Mouse (Mus musculus) frontal cortex, adult (tissue): Measurements from ENCODE around the gene Tmem108.

ENCODE experiments used
- ATAC-seq: cut with Nextera tagmentation; 2 replicates; pipeline ENCODE4 v1.9.2; 2017; ENCODE audit warnings: mild to moderate bottlenecking, moderate library complexity, mixed read lengths; ENCODE audit not compliant: low TSS enrichment

Gene Tmem108

DNA sequence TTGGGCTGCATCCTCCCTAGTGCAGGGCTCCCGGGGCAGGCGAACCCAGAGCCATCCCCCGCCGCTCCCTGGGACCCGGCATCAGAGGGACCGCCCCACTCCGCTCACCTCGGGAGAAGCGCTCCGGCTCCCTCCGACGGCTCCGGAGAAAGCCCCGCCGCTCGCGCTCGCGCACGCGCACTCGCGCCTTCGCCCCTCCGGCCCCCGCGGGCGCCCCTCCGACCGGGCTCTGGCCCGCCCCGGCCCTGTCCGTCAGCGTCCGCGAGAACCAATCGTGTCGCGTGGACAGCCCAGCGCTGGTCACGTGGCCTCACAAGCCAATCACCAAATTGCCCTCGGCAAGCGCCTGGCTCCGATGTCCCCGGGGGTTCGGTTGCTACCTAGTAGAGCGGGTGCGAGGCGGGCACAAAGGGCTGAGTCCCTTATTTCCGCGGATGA lies at the start of gene Tmem108:
Gene Tmem108 (minus strand): TSS at position 191 of the 438 bp plus-strand sequence.
- ATAC-seq: peak; percentile 91

DNA sequence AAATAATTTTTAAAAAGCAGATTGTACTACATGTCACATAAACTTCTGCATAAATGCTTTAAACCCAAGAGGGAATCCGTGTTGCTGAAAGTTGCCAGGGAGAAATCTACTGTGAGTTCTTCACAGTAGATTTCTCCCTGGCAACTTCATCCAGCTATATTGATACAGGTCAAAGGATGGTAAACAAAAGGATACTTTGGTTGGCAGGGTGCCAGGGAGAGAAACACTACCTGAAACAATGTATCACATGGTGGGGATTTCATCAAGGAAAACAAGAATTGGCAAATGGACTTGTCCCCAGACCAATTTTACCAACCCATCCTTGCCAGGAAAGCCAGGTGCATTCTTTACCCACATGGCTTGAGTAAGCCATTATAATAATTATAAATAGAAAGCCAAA lies 27.4 kb upstream of the Tmem108 start:
- ATAC-seq: no peak

DNA sequence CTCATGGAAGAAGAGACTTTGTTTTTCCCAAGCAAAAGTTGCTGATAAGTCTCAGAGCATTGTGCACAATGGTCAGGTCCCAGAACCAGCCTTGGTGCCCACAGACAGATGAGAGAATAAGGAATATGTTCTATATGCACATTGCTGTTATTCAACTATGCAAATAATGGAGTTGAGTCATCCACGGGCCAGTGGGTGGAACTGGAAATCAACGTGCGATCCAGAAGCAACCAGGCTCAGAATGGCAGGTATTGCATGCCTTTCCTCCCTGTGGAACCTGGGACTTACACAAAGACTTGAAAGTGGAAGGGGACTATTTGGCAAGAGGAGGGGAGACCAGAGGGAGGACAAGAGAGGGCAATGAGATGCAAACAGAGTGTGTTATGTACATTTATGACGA lies 22.5 kb upstream of the Tmem108 start:
- peak; percentile 88 for ATAC-seq

DNA sequence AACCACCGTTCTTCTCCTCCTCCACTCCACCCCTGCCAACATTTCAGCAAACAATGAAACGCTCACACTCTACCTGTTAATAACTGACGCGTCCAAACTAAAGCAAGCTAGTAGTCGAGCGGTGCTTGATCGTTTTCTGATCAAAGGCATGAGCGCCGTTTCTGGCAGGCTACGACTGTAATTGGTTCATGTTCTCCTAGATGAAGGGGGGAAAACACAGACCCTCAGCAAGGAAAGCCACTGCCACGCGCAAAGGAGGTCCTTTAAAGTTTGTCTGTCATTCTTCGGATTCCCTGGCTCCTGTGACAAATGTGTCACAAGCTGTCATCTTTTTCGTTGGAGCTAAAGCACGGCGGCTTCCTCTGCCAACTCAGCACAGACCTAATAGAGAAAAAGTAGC lies 21.6 kb upstream of the Tmem108 start:
- ATAC-seq: no peak

DNA sequence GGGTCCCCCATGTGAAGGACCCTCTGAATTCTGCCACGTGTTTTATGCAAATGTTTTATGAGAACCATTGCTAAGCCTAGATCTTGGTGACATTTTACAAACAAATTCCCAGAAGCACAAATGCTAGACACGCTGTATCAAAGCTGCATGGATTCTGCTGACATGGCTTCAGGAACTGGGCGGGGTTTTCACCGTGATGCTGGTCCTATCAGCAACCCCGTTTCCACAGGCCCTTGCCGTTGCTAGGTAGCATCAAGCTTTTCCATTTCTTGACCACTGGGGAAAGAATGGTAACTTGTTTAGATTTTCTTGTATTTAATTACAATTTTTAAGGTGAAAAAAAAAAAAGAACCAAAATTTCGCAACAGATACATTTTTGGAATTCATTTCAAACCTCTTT lies 20.7 kb upstream of the Tmem108 start:
- ATAC-seq: no peak

DNA sequence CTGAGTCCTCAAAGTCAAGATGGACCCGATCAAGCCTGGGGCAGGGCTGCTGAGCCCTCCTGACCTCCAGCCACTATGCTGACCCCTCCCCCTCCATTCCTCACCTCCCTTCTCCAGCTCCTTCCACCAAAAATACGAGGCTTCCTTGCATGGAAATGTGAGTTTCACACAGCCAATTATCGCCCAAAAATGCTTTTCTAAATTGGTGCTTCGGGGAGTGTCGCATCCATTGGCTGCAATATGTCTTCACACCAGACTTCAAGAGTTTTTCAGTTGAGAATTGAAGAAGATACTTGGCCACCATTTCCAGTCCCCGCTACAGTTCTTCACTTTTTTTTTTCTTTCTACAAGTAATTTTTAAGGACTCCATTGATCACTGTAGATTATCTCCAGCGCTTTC lies 19.8 kb upstream of the Tmem108 start:
- ATAC-seq: 0 out of 2 replicates have a peak, but pooled peaks have one; percentile 26

DNA sequence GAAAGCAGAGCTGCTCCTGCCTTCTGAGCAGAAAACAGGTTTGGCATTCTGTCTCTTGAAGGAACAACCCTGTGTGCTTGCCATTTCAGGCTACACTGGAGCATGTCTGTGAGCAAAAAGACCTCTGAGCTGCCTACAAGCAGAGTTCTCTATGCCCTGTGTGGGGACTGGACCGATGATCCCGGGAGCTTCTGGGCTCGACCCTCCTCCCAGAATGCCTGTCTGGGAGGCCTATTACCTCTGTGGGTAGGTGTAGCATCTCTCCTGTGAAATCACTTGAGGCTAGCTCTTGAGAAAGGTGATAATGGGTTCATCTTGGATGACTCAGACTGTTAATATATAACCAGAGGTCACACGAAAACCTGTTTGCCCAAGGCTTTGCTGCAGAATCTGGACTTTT lies 19.0 kb upstream of the Tmem108 start:
- ATAC-seq: no peak

DNA sequence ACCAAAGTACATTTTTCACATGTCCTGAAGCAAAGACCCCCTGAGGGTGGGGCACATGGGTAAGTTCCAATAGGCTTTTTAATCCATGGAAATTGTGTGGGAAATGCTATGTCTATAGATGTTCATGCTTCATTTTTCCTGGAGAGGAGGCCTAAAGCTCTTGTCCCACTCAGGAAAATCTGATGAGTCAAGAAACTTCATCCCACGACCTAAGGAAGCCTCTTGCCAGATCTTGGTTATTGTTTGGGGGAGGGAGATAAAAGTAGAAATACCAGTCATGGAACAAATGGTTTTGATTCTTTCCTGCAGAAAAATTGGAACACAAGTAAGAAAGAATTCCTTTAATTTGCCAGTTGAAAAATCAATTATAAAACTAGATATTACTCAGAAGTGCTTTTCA lies 16.5 kb upstream of the Tmem108 start:
- ATAC-seq: peak; percentile 66

DNA sequence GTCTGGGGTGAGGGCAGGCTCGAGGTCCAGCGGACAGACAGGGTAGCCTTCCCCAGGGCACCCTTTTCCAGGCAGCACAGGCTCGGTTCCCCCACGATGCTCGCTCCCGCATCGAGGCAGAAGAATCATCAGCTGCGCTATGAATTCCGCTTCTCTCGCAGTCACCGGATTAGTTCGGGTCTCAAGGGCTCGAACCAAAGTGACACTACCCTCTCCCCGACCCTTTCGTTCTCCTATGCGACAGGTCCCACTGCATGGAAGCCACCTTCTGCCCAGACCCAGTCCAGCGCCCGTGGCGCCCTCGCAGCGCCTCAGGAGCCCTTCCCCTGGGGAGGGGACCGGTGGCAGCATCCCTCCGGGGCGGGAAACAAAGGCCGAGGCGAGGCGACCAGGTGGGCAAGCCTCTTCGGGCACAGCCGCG lies 476 bp downstream of the Tmem108 start:
- ATAC-seq: peak; percentile 27

DNA sequence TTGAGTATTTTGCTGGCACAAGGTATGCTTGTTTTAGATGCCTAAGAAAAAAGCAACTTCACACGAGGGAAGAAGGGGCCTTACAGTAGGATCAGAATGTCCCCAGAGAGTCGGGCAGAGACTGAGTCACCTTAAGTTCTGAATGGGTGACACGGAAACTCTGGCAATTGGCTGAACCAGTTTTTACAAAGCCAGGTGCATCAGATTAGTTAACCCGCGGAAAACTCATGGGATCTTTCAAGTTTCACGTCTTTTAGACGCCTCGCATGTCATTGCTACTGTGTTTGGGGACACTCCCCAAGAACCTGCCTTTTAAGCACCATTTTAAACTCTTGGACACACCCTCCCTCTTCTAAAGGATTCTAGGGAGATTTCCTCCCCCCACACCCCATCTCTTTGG lies 1.3 kb downstream of the Tmem108 start:
- ATAC-seq: no peak

DNA sequence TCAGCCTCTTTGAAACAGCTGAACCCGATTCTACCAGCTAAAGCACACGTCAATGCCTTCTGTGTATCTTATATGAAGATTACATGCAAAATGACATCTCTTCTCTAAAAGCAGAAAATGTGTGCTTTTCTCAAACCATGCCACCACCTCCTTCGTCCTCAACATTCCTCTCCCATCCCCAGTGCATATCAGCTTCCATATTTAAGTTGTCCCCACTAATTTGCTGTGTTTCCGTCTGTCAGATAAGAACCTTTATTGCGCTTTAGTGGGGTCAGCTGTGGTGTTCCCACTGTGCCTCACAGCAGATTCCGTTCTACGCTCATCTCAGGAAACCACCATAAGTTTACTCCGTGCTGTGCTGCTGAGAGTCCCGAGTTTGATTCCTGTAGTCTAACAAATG lies 1.8 kb downstream of the Tmem108 start:
- ATAC-seq: no peak

DNA sequence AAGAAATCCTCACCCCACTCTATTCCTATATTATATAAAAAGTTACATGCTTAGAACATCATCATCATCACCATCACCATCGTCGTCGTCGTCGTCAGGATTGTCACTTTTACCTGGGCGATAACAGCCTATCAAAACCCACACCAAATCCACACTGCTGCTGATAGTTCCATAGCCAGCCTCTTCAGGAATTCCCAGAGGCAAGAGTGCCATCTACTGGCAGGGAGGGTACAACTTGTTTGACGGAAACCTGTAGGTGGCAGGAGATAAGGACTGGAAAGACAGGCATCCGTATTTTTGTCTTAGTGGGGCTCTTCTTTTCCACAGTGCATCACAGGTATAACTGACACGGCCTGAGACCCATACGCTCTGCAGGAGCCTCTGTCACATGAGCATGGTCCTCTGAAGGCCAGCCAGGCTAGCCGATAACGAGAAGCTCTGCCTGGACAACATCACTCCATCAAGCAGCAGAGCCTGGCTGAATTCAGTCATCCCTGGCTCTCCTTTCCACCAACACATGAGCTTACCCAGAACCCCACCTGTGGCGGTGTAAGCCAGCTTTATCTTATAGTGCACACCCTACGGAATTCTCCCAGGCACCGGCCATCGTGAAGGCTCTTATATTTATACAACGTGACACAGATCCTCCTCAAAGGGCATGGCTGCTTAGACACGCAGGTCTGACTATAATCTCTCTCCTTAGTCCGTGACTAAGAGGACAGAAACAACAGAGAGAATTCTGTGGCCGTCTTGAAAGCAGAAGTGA lies 2.5 kb downstream of the Tmem108 start:
- ATAC-seq: peak; percentile 63

DNA sequence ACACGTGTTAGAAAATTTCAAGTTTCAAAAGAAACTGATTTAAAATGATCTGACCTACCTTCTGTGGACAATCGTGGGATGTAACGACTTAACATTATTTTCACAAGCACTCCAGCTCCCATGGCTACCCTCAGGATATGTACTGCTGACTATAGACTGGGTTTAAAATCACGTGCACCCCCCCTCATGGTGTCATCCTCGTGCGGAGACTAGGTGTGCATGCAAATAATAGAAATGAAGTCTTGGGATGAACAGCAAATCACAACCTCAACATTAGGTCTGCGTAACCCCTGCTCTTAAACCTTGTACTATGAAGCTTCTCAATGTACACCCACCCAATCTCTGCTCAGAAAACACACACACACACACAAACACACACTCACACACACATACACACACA lies 3.4 kb downstream of the Tmem108 start:
- ATAC-seq: no peak

DNA sequence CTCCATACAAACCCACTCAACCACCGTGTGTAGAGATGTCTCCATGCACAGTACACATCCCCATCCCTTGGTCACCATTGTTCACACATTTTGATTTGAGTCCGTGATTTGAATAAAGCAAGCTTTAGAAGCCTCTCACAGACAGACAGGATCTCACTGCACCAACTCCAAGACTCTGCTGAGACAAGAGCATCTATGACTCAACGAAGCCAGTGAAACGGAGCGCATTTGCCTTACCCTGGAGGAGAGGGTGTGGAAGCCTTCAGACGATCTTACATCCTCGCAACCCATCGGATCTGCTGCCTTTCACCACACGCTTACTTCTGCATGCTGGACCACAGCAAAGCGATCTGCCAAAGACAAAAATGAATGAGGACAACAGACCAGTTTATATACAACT lies 9.0 kb downstream of the Tmem108 start:
- ATAC-seq: peak; percentile 67; the same call in 1 of the 2 replicates

DNA sequence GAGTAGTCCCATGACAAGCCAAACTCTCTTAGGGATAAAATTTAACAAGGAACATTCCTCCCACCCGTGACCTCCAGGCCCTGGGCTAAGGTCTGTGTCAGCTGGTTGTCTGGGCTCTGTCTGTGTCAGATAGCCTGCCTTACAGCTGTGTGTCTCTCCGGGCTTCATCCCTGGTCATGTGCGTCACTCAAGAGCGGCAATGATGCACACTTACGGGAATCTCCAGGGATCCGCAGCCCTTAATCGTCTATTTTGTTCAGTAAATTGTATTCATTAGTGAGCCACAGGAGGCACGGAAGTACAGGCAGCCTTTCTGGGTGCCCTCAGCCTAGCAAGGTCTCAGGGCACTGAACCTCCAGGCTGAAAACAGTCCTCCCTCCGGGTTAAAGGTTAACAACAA lies 10.1 kb downstream of the Tmem108 start:
- ATAC-seq: no peak

DNA sequence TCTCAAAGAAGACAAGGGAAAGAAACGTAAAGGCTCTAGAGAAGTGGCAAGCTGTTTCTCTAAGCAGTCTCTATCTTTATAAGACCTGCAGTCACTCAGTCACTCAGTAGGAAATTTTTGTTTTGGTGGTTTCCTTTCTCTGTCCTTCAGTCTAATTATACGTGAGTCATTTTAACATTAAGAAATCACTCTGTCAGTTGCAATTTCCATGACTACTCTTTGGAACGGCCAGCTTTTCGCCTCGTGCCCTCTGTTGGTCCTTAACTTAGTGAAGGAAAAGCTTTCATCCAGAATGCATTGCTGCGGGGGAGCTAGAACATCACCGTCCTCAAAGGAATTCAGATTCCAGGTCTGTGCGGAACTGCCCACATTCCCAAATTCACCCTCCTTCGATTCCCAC lies 11.1 kb downstream of the Tmem108 start:
- ATAC-seq: no peak

DNA sequence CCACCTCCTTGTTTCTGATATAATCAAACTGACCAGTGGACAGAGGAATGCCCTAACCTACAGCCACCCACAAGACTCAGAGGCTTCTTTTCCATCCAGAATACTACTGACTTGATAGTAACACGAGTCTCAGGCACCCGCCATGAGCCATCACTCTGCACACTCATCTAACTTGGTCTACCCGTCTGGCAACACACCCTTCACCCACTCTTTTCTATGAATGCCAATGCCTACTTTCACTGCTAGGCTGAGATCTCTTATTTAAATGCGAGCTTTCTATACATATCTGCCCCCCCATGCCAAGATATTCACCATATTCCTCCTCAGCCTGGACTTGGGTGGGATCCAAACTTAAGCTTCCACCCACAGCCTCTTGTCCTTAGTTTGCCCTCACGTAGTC lies 15.0 kb downstream of the Tmem108 start:
- peak; percentile 95 for ATAC-seq

DNA sequence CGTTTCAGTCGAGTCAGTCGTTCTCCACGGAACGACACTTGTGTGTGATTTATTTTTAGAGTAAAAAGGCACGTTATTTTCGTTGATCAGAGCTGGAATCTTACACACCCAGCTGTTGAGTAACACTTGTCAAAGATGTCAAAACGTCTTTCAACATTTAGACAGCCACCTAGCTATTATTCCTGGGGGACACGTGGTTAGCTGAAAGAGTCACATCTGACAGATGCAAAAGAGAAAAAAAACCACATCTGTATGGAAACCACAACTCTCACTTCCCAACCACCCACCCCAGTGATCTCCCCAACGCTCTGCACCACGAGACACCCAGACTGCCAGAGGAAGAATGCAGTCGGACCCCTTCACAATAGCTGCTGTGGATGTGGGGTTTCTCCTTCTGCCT lies 21.5 kb downstream of the Tmem108 start:
- ATAC-seq: no peak

DNA sequence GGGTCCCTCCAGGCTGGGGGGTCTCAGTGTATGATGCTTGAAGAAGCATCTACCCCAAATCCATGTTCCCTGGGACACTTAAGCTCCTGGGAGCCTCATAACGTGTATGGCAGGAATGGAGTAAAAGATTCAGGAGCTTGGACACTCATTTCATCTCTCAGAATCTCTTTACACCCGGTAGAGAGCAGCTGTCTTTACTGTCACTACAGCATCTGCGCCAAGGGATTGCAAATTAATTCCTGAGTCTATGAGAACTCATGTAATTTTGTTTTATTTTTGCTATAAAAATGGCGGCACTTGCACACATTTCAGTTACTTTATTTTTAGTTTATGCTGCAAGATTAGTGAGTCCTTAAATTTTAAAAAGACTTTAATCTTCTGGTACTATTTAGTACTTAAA lies 22.6 kb downstream of the Tmem108 start:
- ATAC-seq: peak; percentile 84

DNA sequence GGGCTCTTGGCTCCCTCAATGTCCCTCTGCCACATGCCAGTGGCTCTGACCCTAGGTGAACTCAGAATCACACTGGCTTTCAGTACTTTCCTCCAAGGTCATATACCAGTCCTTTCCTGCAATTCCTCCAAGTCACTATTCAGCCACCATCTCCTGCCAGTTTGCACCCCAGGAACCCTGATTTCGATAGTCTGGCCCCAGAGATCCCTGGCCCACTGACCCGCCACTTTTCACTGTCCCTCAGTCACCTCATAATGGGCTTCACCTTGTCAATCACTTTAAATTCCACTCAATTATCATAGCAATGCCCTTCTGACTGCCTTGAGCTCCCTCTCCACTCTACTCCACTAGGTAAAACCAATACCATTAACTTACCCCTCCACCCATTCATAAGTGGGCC lies 31.9 kb downstream of the Tmem108 start:
- ATAC-seq: no peak

DNA sequence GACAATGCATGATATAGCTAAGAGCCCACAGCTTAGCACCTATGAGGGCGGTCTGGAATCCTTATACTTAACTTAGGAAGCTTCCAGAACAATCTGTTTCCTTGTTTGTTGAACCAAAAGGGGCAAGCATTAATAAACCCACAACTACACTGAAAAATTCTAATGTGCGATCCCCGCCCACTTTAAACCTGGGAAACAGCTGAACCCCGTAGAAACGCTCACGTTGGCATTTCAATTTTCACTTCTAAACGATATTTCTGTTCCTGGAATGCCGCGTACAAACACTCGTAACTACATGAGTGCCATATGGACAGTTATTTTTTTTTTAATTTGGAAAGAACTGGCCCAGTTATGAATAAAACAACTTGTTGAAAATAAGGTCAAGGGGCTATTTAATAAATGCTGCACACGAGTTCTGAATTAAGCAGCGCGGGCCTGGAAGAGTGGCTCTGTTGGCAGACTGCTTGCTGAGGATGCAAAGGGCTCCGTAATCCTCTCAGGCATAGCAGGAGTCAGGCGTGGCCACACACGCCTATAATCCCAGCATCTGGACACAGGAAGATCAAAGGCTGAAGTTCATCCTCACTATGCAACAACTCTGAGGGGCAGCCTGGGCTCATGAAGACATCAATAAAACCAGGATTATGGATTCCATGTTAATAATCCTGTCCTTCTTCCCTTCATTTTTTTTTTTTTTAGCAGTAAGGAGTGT lies 34.7 kb downstream of the Tmem108 start:
- no peak; the same call in 1 of the 2 replicates for ATAC-seq

DNA sequence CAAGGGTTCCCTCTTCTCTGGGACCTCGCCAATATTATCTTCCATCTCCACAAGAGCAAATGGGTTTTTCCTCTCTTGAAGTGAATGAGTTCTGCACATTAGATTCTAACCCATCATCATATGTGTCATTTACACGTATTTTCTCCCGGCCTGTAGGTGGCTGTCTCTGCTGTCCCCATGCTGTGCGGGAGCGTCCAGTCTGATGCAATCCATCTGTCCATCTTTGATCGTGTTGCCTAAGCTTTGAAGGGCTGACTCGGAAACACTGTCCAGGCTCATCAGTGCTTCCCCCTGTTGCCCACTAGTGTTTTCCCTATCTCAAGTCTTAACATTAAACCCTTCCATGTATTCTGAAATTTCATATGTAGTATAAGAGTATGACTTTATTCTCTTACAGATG lies 36.1 kb downstream of the Tmem108 start:
- ATAC-seq: no peak

DNA sequence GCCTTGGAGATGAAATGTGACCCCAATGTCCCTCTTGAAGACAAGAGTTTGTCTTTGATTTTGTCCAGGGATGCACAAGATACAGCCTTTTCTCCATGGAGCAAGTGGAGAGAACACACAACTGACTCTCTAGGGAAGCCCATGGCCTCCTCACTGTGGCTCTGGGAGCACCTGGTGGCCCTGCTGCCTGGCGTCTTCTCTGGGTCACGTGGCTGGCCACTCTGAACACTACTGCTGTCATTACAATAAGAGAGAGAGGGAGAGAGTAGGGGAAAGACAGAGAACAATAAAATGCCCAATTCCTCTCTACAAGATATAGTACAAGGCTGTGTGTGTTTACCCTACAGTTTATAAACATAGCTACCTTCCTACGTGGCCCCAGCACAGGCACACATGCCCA lies 40.2 kb downstream of the Tmem108 start:
- ATAC-seq: no peak
